In the genomic region with DNA sequence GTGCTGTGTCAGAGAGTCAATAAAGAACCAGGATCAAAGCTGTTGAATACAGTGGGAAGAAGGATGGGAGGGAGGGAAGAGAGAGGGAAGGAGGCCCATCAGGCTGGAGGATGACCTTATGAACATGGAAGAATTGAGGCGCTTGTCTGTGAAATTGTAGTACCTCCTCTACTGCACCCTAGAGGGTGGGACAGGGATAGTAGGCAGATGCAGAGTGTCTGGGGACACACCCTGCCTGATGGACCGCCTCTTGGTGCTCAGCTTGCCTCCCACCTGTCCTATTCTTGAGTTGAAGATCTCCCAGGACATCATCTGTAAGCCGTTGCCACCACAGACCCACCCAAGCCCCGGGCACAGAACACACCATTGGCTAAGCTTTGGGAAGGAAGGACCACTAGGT, we compare ENCODE assay signal across 8 mouse cellular contexts. TPM values are rescaled to one million over a fixed set of nuclear protein-coding genes. Genes with fewer than 3 reads are reported as not detected.
DNase-seq lines count a peak whose midpoint lies in the region; ATAC-seq lines count a peak whose summit lies in the region.
"Had no signal": no experiment of that assay in that cellular context is flagged by ENCODE, and none has a peak within 500 bp of the region (broad histone marks: within the 10 kb centered on the region; RNA-seq: fewer than 3 reads in every experiment).

No protein-coding gene starts in this region.

- peak overlapping the region; percentile 90 for H3K27ac ChIP-seq in kidney, embryonic 15.5 days

- DNase-seq in kidney, adult 9 months: no peak
- DNase-seq in ZHBTc4 (ENCODE audit: low read depth, low spot score): peak; percentile 59
- no peak for DNase-seq in ovary, postnatal 36 days (ENCODE audit: low spot score)
- no peak for DNase-seq in cerebellum, postnatal 25 days

- H3K9me3 ChIP-seq in kidney, embryonic 15.5 days (replicated peaks): no peaks in the 10 kb centered on the region
- H3K9me3 ChIP-seq: limb, embryonic 15.5 days had no signal

- no peak overlapping the region for H3K4me3 ChIP-seq in kidney, embryonic 15.5 days (replicated peaks)
- H3K4me3 ChIP-seq: limb, embryonic 15.5 days had no signal

- H3K27me3 ChIP-seq in kidney, embryonic 15.5 days: no peaks in the 10 kb centered on the region
- H3K27me3 ChIP-seq: limb, embryonic 15.5 days had no signal

- peak; percentile 1; the same call in 1 of the 2 replicates for ATAC-seq in kidney, embryonic 15.5 days (replicated peaks; ENCODE audit: low FRiP score)
- ATAC-seq in erythroblast, adult 5-6 weeks (replicated peaks; ENCODE audit: low FRiP score, poor library complexity, severe bottlenecking): peak; percentile 79
- ATAC-seq in megakaryocyte progenitor cell, adult 5-6 weeks (replicated peaks; ENCODE audit: poor library complexity): peak; percentile 79

- H3K4me1 ChIP-seq in kidney, embryonic 15.5 days: peaks cover 45% of the 10 kb centered on the region

- no peak overlapping the region for H3K4me2 ChIP-seq in kidney, embryonic 15.5 days
- H3K4me2 ChIP-seq: limb, embryonic 15.5 days had no signal

- H3K36me3 ChIP-seq in kidney, embryonic 15.5 days: no peaks in the 10 kb centered on the region
- H3K36me3 ChIP-seq: limb, embryonic 15.5 days had no signal

- 89% methylated on average over 4 of the region's 4 CpGs for WGBS in kidney, embryonic 15.5 days

- H3K9ac ChIP-seq in kidney, embryonic 15.5 days: no peak overlapping the region
- H3K9ac ChIP-seq: limb, embryonic 15.5 days had no signal

RNA-seq across cellular contexts. Expression of gene Zfp36l1, which starts 30.1 kb away (rescaled TPM):
- polyA plus RNA-seq in kidney, embryonic 15.5 days (2015; fragmentation: Nextera tagmentation; extraction: Ambion mirVana): 136 and 154 TPM in 2 replicates
- 8.8 and 12.7 TPM in 2 replicates for total RNA-seq in erythroblast, adult 5-6 weeks (2015; ENCODE audit: low replicate concordance)
- 4.0 and 4.3 TPM in 2 replicates for total RNA-seq in erythroblast, adult 5-6 weeks (2017; ENCODE audit: low replicate concordance)
- total RNA-seq in megakaryocyte progenitor cell, adult 5-6 weeks (2015): 8.8 and 14.1 TPM in 2 replicates
- total RNA-seq in megakaryocyte progenitor cell, adult 5-6 weeks (2017): 1.8 and 2.6 TPM in 2 replicates

Comparison
In these comparisons a context has a peak if more than half of its experiments do, and no peak if none do; other contexts are left out.
1. ATAC-seq: peak in every context shown above with its lines; median percentile 79 in erythroblast, adult 5-6 weeks; 79 in megakaryocyte progenitor cell, adult 5-6 weeks; 1 in kidney, embryonic 15.5 days.